Mouse (Mus musculus) megakaryocyte progenitor cell, adult 5-6 weeks (primary cell): ENCODE data around the gene Myo16. TPM values are rescaled to one million over a fixed set of nuclear protein-coding genes. Genes with fewer than 3 reads are reported as not detected.

Source experiments
- ATAC-seq: replicated peaks from 2 replicates; pipeline ENCODE4 v1.8.0; 2016; ENCODE audit warnings: mild to moderate bottlenecking, moderate TSS enrichment, inconsistent platforms; ENCODE audit not compliant: poor library complexity
- total RNA-seq, 2 experiments: library from RNA; stranded (forward) in 1 of 2; stranded (reverse) in 1 of 2; fragments of 157-497, 149-512 nt in 1 of 2; fragments of 200-1000 nt in 1 of 2; gene quantifications; 2 replicates each; pipeline versions ENCODE4 v1.2.3 to v1.2.4; 2015 to 2017

The Myo16 gene
- total RNA-seq (2015) (not detected in 2 replicates), total RNA-seq (2017) (0.07 TPM in 1 of 2 replicates, not detected in the other)

- no peak for ATAC-seq
Measured at GRCm38 (mm10) chr8:10153611-10154438, at the start of gene Myo16. Myo16 (plus strand) TSS chr8:10153911.

- no peak for ATAC-seq
Measured at GRCm38 (mm10) chr8:10108516-10109271, 45.0 kb upstream of the Myo16 start.

- ATAC-seq = no peak
Measured at GRCm38 (mm10) chr8:10122749-10123148, 31.0 kb upstream of the Myo16 start.

- no peak for ATAC-seq
Measured at GRCm38 (mm10) chr8:10123412-10123811, 30.3 kb upstream of the Myo16 start.

- ATAC-seq = no peak
Measured at GRCm38 (mm10) chr8:10125684-10126083, 28.0 kb upstream of the Myo16 start.

- ATAC-seq = no peak
Measured at GRCm38 (mm10) chr8:10130513-10131414, 22.9 kb upstream of the Myo16 start.

- peak; percentile 44; the same call in 1 of the 2 replicates for ATAC-seq
Measured at GRCm38 (mm10) chr8:10139536-10139935, 14.2 kb upstream of the Myo16 start.

- ATAC-seq = no peak
Measured at GRCm38 (mm10) chr8:10143961-10144360, 9.8 kb upstream of the Myo16 start.

- ATAC-seq = no peak
Measured at GRCm38 (mm10) chr8:10151692-10152247, 1.9 kb upstream of the Myo16 start.

GRCm38 (mm10) chr8:10154439-10154745, 681 bp downstream of the Myo16 start:
- no peak for ATAC-seq

GRCm38 (mm10) chr8:10155075-10155474, 1.4 kb downstream of the Myo16 start:
- no peak for ATAC-seq

- no peak for ATAC-seq
Measured at GRCm38 (mm10) chr8:10161106-10161505, 7.4 kb downstream of the Myo16 start.

GRCm38 (mm10) chr8:10164959-10165358, 11.2 kb downstream of the Myo16 start:
- ATAC-seq = no peak

- no peak for ATAC-seq
Measured at GRCm38 (mm10) chr8:10168326-10168725, 14.6 kb downstream of the Myo16 start.

- peak; percentile 39; the same call in 1 of the 2 replicates for ATAC-seq
Measured at GRCm38 (mm10) chr8:10169894-10170293, 16.2 kb downstream of the Myo16 start.

GRCm38 (mm10) chr8:10171321-10171720, 17.6 kb downstream of the Myo16 start:
- no peak for ATAC-seq

- ATAC-seq = peak; percentile 69
Measured at GRCm38 (mm10) chr8:10172278-10172677, 18.6 kb downstream of the Myo16 start.

GRCm38 (mm10) chr8:10173033-10173747, 19.5 kb downstream of the Myo16 start:
- no peak for ATAC-seq

- no peak for ATAC-seq
Measured at GRCm38 (mm10) chr8:10174201-10174840, 20.6 kb downstream of the Myo16 start.
